Mouse (Mus musculus) lung, postnatal 0 days (tissue): ENCODE data around the gene Naa16.

ENCODE experiments used
- CTCF ChIP-seq: IDR thresholded peaks from 2 replicates; pipeline ENCODE4 v1.5.1; 2016; ENCODE audit warnings: antibody characterized with exemption, mild to moderate bottlenecking
- EP300 ChIP-seq: IDR thresholded peaks from 2 replicates; pipeline ENCODE4 v1.6.1; 2016; ENCODE audit warnings: antibody characterized with exemption, mild to moderate bottlenecking, control low read depth

- TF ChIP-seq CTCF, result no peak
- TF ChIP-seq EP300, result no peak
Observed at GRCm38 (mm10) chr14:79296836-79297235, 93.7 kb downstream of the Naa16 start.
